Mouse (Mus musculus) MEL (cell line): ENCODE measurements around the gene Abcb10. TPM values are rescaled to one million over a fixed set of nuclear protein-coding genes. Genes with fewer than 3 reads are reported as not detected.
A peak's percentile ranks its signal among the peaks of the same experiment; 100 is the strongest.

Source experiments
- DNase-seq: peaks from one replicate; pipeline ENCODE4 v3.0.0; 2011; ENCODE audit warnings: low read depth, low spot score
- H3K27ac ChIP-seq: 2 replicates; pipeline ENCODE4 v1.5.1; 2012; ENCODE audit warnings: low read depth, mild to moderate bottlenecking, control low read depth, low read length, moderate library complexity; ENCODE audit not compliant: control insufficient read depth
- H3K27me3 ChIP-seq, 2 experiments: fragments of 150-350 bp in 1 of 2; sonication (generic) in 1 of 2; 2 replicates each; pipeline ENCODE4 v1.6.1; 2012; ENCODE audit warnings: low read length in 2 of 2, mild to moderate bottlenecking in 2 of 2, improper control_type of control experiment in 1 of 2, moderate library complexity in 1 of 2; ENCODE audit not compliant: insufficient read depth in 2 of 2, control insufficient read depth in 1 of 2
- H3K36me3 ChIP-seq, 2 experiments: 2 replicates each; pipeline ENCODE4 v1.6.1; 2012 to 2014; ENCODE audit warnings: low read length in 2 of 2, improper control_type of control experiment in 1 of 2, inconsistent platforms in 1 of 2, mild to moderate bottlenecking in 1 of 2; ENCODE audit not compliant: insufficient read depth in 2 of 2, control insufficient read depth in 1 of 2
- H3K4me1 ChIP-seq, 2 experiments: fragments of 150-350 bp in 1 of 2; sonication (generic) in 1 of 2; 2 replicates each; pipeline ENCODE4 v1.6.1; 2012; ENCODE audit warnings: low read length in 2 of 2, improper control_type of control experiment in 1 of 2, mild to moderate bottlenecking in 1 of 2; ENCODE audit not compliant: insufficient read depth in 2 of 2, control insufficient read depth in 1 of 2
- H3K4me3 ChIP-seq, 2 experiments: fragments of 150-350 bp in 1 of 2; sonication (generic) in 1 of 2; 2 replicates each; pipeline ENCODE4 v1.5.1; 2012; ENCODE audit warnings: low read depth in 2 of 2, low read length in 2 of 2, mild to moderate bottlenecking in 2 of 2, moderate library complexity in 2 of 2, control low read depth in 1 of 2, improper control_type of control experiment in 1 of 2; ENCODE audit not compliant: control insufficient read depth in 1 of 2, insufficient read depth in 1 of 2
- H3K79me2 ChIP-seq: 2 replicates; pipeline ENCODE4 v1.6.1; 2012; ENCODE audit warnings: mild to moderate bottlenecking, low read length, moderate library complexity; ENCODE audit not compliant: control insufficient read depth, poor library complexity, insufficient read depth
- H3K9ac ChIP-seq: 2 replicates; pipeline ENCODE4 v1.6.1; 2012; ENCODE audit warnings: low read depth, mild to moderate bottlenecking, control low read depth, low read length, moderate library complexity; ENCODE audit not compliant: control insufficient read depth, poor library complexity, severe bottlenecking
- H3K9me3 ChIP-seq: fragments of 150-350 bp; sonication (generic); replicated peaks from 2 replicates; pipeline ENCODE4 v1.6.1; 2012; ENCODE audit warnings: mild to moderate bottlenecking, low read length, improper control_type of control experiment, moderate library complexity; ENCODE audit not compliant: insufficient read depth
- BHLHE40 ChIP-seq: IDR thresholded peaks from 2 replicates; pipeline ENCODE4 v1.6.1; 2012; ENCODE audit warnings: low read depth, mild to moderate bottlenecking, inconsistent platforms, low read length, improper control_type of control experiment, borderline replicate concordance
- CTCF ChIP-seq, 3 experiments: IDR thresholded peaks in 2 of 3; conservative IDR thresholded peaks in 1 of 3; 2 replicates each; pipeline ENCODE4 v1.5.1; 2011 to 2012; ENCODE audit warnings: low read length in 3 of 3, low read depth in 2 of 3, mild to moderate bottlenecking in 2 of 3, improper control_type of control experiment in 1 of 3, inconsistent platforms in 1 of 3, mixed read lengths in 1 of 3, moderate library complexity in 1 of 3; ENCODE audit not compliant: control insufficient read depth in 1 of 3, insufficient read depth in 1 of 3, poor library complexity in 1 of 3, severe bottlenecking in 1 of 3
- E2F4 ChIP-seq: IDR thresholded peaks from 2 replicates; pipeline ENCODE4 v1.6.1; 2011; ENCODE audit warnings: low read depth, low read length, improper control_type of control experiment, borderline replicate concordance
- ELF1 ChIP-seq: IDR thresholded peaks from 2 replicates; pipeline ENCODE4 v1.6.1; 2014; ENCODE audit warnings: low read depth, mild to moderate bottlenecking, inconsistent platforms, low read length, improper control_type of control experiment, moderate library complexity
- ETS1 ChIP-seq: IDR thresholded peaks from 2 replicates; pipeline ENCODE4 v1.6.1; 2012; ENCODE audit warnings: low read depth, mild to moderate bottlenecking, inconsistent platforms, low read length, improper control_type of control experiment, moderate library complexity
- GABPA ChIP-seq: IDR thresholded peaks from 2 replicates; pipeline ENCODE4 v1.6.1; 2012; ENCODE audit warnings: low read depth, mild to moderate bottlenecking, inconsistent platforms, low read length, improper control_type of control experiment, moderate library complexity
- HCFC1 ChIP-seq: IDR thresholded peaks from 2 replicates; pipeline ENCODE4 v1.6.1; 2012; ENCODE audit warnings: low read depth, mild to moderate bottlenecking, inconsistent platforms, low read length, improper control_type of control experiment, moderate library complexity
- KAT2A ChIP-seq: conservative IDR thresholded peaks from 2 replicates; pipeline ENCODE4 v1.6.1; 2012; ENCODE audit warnings: low read depth, low read length, improper control_type of control experiment, inconsistent platforms
- MAFK ChIP-seq: IDR thresholded peaks from 2 replicates; pipeline ENCODE4 v1.6.1; 2011; ENCODE audit warnings: low read depth, mild to moderate bottlenecking, low read length, improper control_type of control experiment, borderline replicate concordance
- MAX ChIP-seq: IDR thresholded peaks from 2 replicates; pipeline ENCODE4 v1.6.1; 2011; ENCODE audit warnings: low read length, improper control_type of control experiment
- MAZ ChIP-seq: IDR thresholded peaks from 2 replicates; pipeline ENCODE4 v1.6.1; 2012; ENCODE audit warnings: low read depth, mild to moderate bottlenecking, inconsistent platforms, low read length, improper control_type of control experiment
- MXI1 ChIP-seq: IDR thresholded peaks from 2 replicates; pipeline ENCODE4 v1.6.1; 2011; ENCODE audit warnings: mild to moderate bottlenecking, low read depth, low read length, improper control_type of control experiment
- NRF1 ChIP-seq: IDR thresholded peaks from 2 replicates; pipeline ENCODE4 v1.6.1; 2014; ENCODE audit warnings: low read depth, mild to moderate bottlenecking, inconsistent platforms, low read length, improper control_type of control experiment, moderate library complexity; ENCODE audit not compliant: poor library complexity, insufficient read depth, severe bottlenecking
- POLR2A ChIP-seq, 2 experiments: IDR thresholded peaks; 2 replicates each; pipeline ENCODE4 v1.6.1; 2011 to 2012; ENCODE audit warnings: low read length in 2 of 2, mild to moderate bottlenecking in 2 of 2, control low read depth in 1 of 2, improper control_type of control experiment in 1 of 2, low read depth in 1 of 2, moderate library complexity in 1 of 2; ENCODE audit not compliant: control insufficient read depth in 1 of 2, insufficient read depth in 1 of 2, poor library complexity in 1 of 2
- RCOR1 ChIP-seq: IDR thresholded peaks from 2 replicates; pipeline ENCODE4 v1.6.1; 2012; ENCODE audit warnings: low read depth, mild to moderate bottlenecking, inconsistent platforms, low read length, improper control_type of control experiment
- SIN3A ChIP-seq: IDR thresholded peaks from 2 replicates; pipeline ENCODE4 v1.6.1; 2012; ENCODE audit warnings: low read length, improper control_type of control experiment, inconsistent platforms
- SMC3 ChIP-seq: IDR thresholded peaks from 2 replicates; pipeline ENCODE4 v1.6.1; 2011; ENCODE audit warnings: low read depth, low read length, improper control_type of control experiment
- TAL1 ChIP-seq: IDR thresholded peaks from 2 replicates; pipeline ENCODE4 v1.6.1; 2012; ENCODE audit warnings: mild to moderate bottlenecking, inconsistent platforms, low read length, moderate library complexity, mixed read lengths
- TBP ChIP-seq: IDR thresholded peaks from 2 replicates; pipeline ENCODE4 v1.8.0; 2011; ENCODE audit warnings: low read depth, low read length, improper control_type of control experiment
- TCF12 ChIP-seq: IDR thresholded peaks from 2 replicates; pipeline ENCODE4 v1.6.1; 2014; ENCODE audit warnings: low read depth, mild to moderate bottlenecking, inconsistent platforms, low read length, improper control_type of control experiment, moderate library complexity
- UBTF ChIP-seq: IDR thresholded peaks from 2 replicates; pipeline ENCODE4 v1.6.1; 2012; ENCODE audit warnings: low read depth, mild to moderate bottlenecking, inconsistent platforms, low read length, improper control_type of control experiment, moderate library complexity, borderline replicate concordance; ENCODE audit not compliant: insufficient read depth
- USF1 ChIP-seq: IDR thresholded peaks from 2 replicates; pipeline ENCODE4 v1.6.1; 2014; ENCODE audit warnings: low read depth, mild to moderate bottlenecking, inconsistent platforms, low read length, improper control_type of control experiment, moderate library complexity
- ZC3H11A ChIP-seq: IDR thresholded peaks from 2 replicates; pipeline ENCODE4 v1.6.1; 2012; ENCODE audit warnings: low read depth, mild to moderate bottlenecking, inconsistent platforms, low read length, improper control_type of control experiment
- ZKSCAN1 ChIP-seq: IDR thresholded peaks from 2 replicates; pipeline ENCODE4 v1.6.1; 2012; ENCODE audit warnings: low read depth, mild to moderate bottlenecking, inconsistent platforms, low read length, improper control_type of control experiment, moderate library complexity
- ZMIZ1 ChIP-seq: IDR thresholded peaks from 2 replicates; pipeline ENCODE4 v1.6.1; 2012; ENCODE audit warnings: low read depth, mild to moderate bottlenecking, inconsistent platforms, low read length, improper control_type of control experiment, moderate library complexity
- ZNF384 ChIP-seq: IDR thresholded peaks from 2 replicates; pipeline ENCODE4 v1.6.1; 2012; ENCODE audit warnings: low read depth, mild to moderate bottlenecking, inconsistent platforms, low read length, improper control_type of control experiment
- polyA plus RNA-seq, 2 experiments: library from polyadenylated mRNA; stranded (reverse) in 1 of 2; unstranded in 1 of 2; fragments of >175 nt in 1 of 2; fragments of >200 nt in 1 of 2; gene quantifications; 2 replicates each; pipeline versions ENCODE4 v1.2.1 to v1.2.4; 2012; ENCODE audit warnings: low replicate concordance in 2 of 2, low read depth in 1 of 2; ENCODE audit not compliant: insufficient read length in 2 of 2, insufficient read depth in 1 of 2, missing spikeins in 1 of 2
- total RNA-seq: library from RNA; depleted of rRNA; stranded (reverse); fragments of 300-350 nt; gene quantifications from 2 replicates; pipeline ENCODE4 v1.2.3, GENCODE M21; 2012

Gene Abcb10
- total and polyA plus RNA-seq, 3 experiments = 32.6 to 37.8 (median 33.7) TPM

GRCm38 (mm10) chr8:123948942-123949685, 33.8 kb downstream of the Abcb10 start, which contains the start of gene Nup133 (continued):
- no peak for TF ChIP-seq TAL1
- TF ChIP-seq ZKSCAN1 = no peak
- no peak for TF ChIP-seq BHLHE40
- peak; percentile 82 for TF ChIP-seq MAZ
- TF ChIP-seq TCF12 = peak; percentile 20; the same call in 1 of the 2 replicates
- peak; percentile 98 for TF ChIP-seq SIN3A
- peak; percentile 75 for TF ChIP-seq TBP
- TF ChIP-seq CTCF (IDR thresholded peaks at IDR 0.05 in 2 of 3, conservative IDR thresholded peaks at IDR 0.05 in 1 of 3; ENCODE audit: control insufficient read depth in 1 of 3, insufficient read depth in 1 of 3, low read depth in 2 of 3, low read length in 3 of 3, poor library complexity in 1 of 3, severe bottlenecking in 1 of 3) = no peak
- TF ChIP-seq SMC3 = no peak
- peak; percentile 49; the same call in 1 of the 2 replicates for TF ChIP-seq ZC3H11A
- no peak for TF ChIP-seq MAFK
- peak; percentile 95 for TF ChIP-seq HCFC1
- peak; percentile 60; the same call in 1 of the 2 replicates for TF ChIP-seq E2F4
- TF ChIP-seq USF1 = no peak

DNA sequence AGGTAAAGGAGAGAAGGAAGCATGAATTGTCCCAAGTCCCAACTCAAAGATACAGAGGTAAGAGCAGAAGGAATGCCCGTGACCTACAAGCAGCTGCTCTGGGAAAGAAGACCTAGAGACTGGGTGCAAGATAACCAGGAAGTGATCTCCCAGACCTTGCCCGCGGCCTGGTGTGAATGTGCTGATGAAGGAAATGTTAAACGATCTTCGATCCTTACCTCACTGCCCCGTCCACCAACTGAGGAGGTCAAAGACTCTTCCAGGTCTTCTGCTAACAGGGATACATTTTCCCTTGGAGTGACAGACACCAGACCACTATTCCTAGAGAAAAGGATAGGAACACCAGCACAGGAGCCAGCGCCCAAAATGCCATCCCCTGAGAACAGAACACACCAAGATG, 53.9 kb downstream of the Abcb10 start:
- no peak overlapping the region for H3K27ac ChIP-seq
- H3K27me3 ChIP-seq = no peaks in the 10 kb centered on the region
- no peak overlapping the region for H3K4me3 ChIP-seq
- no peaks in the 10 kb centered on the region for H3K9me3 ChIP-seq
- DNase-seq = no peak
- no peaks in the 10 kb centered on the region for H3K79me2 ChIP-seq
- H3K9ac ChIP-seq = no peak overlapping the region
- H3K4me1 ChIP-seq = no peaks in the 10 kb centered on the region
- H3K36me3 ChIP-seq = peaks cover 0 to 21% of the 10 kb centered on the region in 2 experiments; a peak in 2 of 4 replicates
- no peak for TF ChIP-seq ZNF384
- TF ChIP-seq E2F4 = no peak
- TF ChIP-seq ZMIZ1 = no peak
- TF ChIP-seq TCF12 = no peak
- no peak for TF ChIP-seq MXI1
- no peak for TF ChIP-seq NRF1
- no peak for TF ChIP-seq MAX
- no peak for TF ChIP-seq GABPA
- TF ChIP-seq KAT2A = no peak
- no peak for TF ChIP-seq POLR2A (IDR thresholded peaks at IDR 0.05; ENCODE audit: control insufficient read depth in 1 of 2, insufficient read depth in 1 of 2, low read depth in 1 of 2, low read length in 2 of 2, poor library complexity in 1 of 2)
- no peak for TF ChIP-seq MAZ
- TF ChIP-seq ELF1 = no peak
- no peak for TF ChIP-seq UBTF
- TF ChIP-seq ETS1 = no peak
- no peak for TF ChIP-seq USF1
- TF ChIP-seq CTCF (IDR thresholded peaks at IDR 0.05 in 2 of 3, conservative IDR thresholded peaks at IDR 0.05 in 1 of 3; ENCODE audit: control insufficient read depth in 1 of 3, insufficient read depth in 1 of 3, low read depth in 2 of 3, low read length in 3 of 3, poor library complexity in 1 of 3, severe bottlenecking in 1 of 3) = no peak
- TF ChIP-seq RCOR1 = no peak
- TF ChIP-seq, all 39 proteins: peak for 0
